Mouse (Mus musculus): ENCODE results near the gene Napepld. TPM values are rescaled to one million over a fixed set of nuclear protein-coding genes. Genes with fewer than 3 reads are reported as not detected.

The Napepld gene
- 1 to 10 TPM; 4.5 to 5.4 TPM for total RNA-seq (2021)

- intact Hi-C loops (cut with DNase I), result loop anchor here (5.0 to 10.0 kb wide), 2 partner anchors 54 to 817 kb away; partner anchors contain the start of genes Armc10, Fbxl13, Phtf2 and Tmem60
- peak; percentile 97 for DNase-seq (ENCODE audit: low spot score)
These were observed at the start of gene Napepld for GRCm38 (mm10) chr5:21701351-21702008. TSS of gene Napepld (minus strand) at chr5:21701396.

- intact Hi-C loops (cut with DNase I), result no loop called here
- DNase-seq (ENCODE audit: low spot score), result no peak
These were observed 44.8 kb upstream of the Napepld start for GRCm38 (mm10) chr5:21745966-21746365.

GRCm38 (mm10) chr5:21744651-21745050 is 43.5 kb upstream of the Napepld start:
- DNase-seq (ENCODE audit: low spot score), result no peak
- intact Hi-C loops (cut with DNase I), result no loop called here

- intact Hi-C loops (cut with DNase I), result no loop called here
- DNase-seq (ENCODE audit: low spot score), result no peak
These were observed 42.4 kb upstream of the Napepld start for GRCm38 (mm10) chr5:21743606-21744005.

- intact Hi-C loops (cut with DNase I), result loop anchor here (10.0 kb wide), 1 partner anchor 315 kb away; the partner anchor contains the start of genes Ccdc146 and Fam185a
These were observed 38.7 kb upstream of the Napepld start for GRCm38 (mm10) chr5:21739881-21740280.

GRCm38 (mm10) chr5:21739120-21739519 is 37.9 kb upstream of the Napepld start:
- intact Hi-C loops (cut with DNase I), result loop anchor here (10.0 kb wide), 1 partner anchor 314 kb away; the partner anchor contains the start of genes Ccdc146 and Fam185a

More at GRCm38 (mm10) chr5:21739881-21740280, 38.7 kb upstream of the Napepld start:
- DNase-seq (ENCODE audit: low spot score), result no peak

GRCm38 (mm10) chr5:21737620-21738019 is 36.4 kb upstream of the Napepld start:
- no peak for DNase-seq (ENCODE audit: low spot score)
- intact Hi-C loops (cut with DNase I), result loop anchor here (2.0 to 10.0 kb wide), 3 partner anchors 47 to 313 kb away; partner anchors contain the start of genes Ccdc146, Dnajc2, Fam185a and Psmc2

More at GRCm38 (mm10) chr5:21739120-21739519, 37.9 kb upstream of the Napepld start:
- DNase-seq (ENCODE audit: low spot score), result no peak

GRCm38 (mm10) chr5:21736956-21737585 is 35.9 kb upstream of the Napepld start, which contains the start of gene Pmpcb:
TSS of gene Pmpcb (plus strand) at chr5:21737141.
- intact Hi-C loops (cut with DNase I), result loop anchor here (2.0 to 10.0 kb wide), 3 partner anchors 48 to 312 kb away; partner anchors contain the start of genes Ccdc146, Dnajc2, Fam185a and Psmc2
- DNase-seq (ENCODE audit: low spot score), result peak; percentile 73

GRCm38 (mm10) chr5:21736046-21736445 is 34.9 kb upstream of the Napepld start:
- intact Hi-C loops (cut with DNase I), result loop anchor here (2.0 to 10.0 kb wide), 3 partner anchors 49 to 311 kb away; partner anchors contain the start of genes Ccdc146, Dnajc2, Fam185a and Psmc2
- DNase-seq (ENCODE audit: low spot score), result no peak

- intact Hi-C loops (cut with DNase I), result loop anchor here (10.0 kb wide), 1 partner anchor 311 kb away; the partner anchor contains the start of genes Ccdc146 and Fam185a
- no peak for DNase-seq (ENCODE audit: low spot score)
These were observed 34.4 kb upstream of the Napepld start for GRCm38 (mm10) chr5:21735584-21735983.

GRCm38 (mm10) chr5:21735100-21735499 is 33.9 kb upstream of the Napepld start:
- DNase-seq (ENCODE audit: low spot score), result no peak
- intact Hi-C loops (cut with DNase I), result loop anchor here (10.0 kb wide), 1 partner anchor 310 kb away; the partner anchor contains the start of genes Ccdc146 and Fam185a

- intact Hi-C loops (cut with DNase I), result loop anchor here (10.0 kb wide), 1 partner anchor 308 kb away; the partner anchor contains the start of genes Ccdc146 and Fam185a
- no peak for DNase-seq (ENCODE audit: low spot score)
These were observed 31.7 kb upstream of the Napepld start for GRCm38 (mm10) chr5:21732930-21733329.

- DNase-seq (ENCODE audit: low spot score), result no peak
- intact Hi-C loops (cut with DNase I), result loop anchor here (10.0 kb wide), 1 partner anchor 308 kb away; the partner anchor contains the start of genes Ccdc146 and Fam185a
These were observed 31.1 kb upstream of the Napepld start for GRCm38 (mm10) chr5:21732177-21732911.

GRCm38 (mm10) chr5:21729107-21729506 is 27.9 kb upstream of the Napepld start:
- intact Hi-C loops (cut with DNase I), result no loop called here
- DNase-seq (ENCODE audit: low spot score), result no peak

GRCm38 (mm10) chr5:21724872-21725271 is 23.7 kb upstream of the Napepld start:
- no peak for DNase-seq (ENCODE audit: low spot score)
- intact Hi-C loops (cut with DNase I), result no loop called here

GRCm38 (mm10) chr5:21724427-21724826 is 23.2 kb upstream of the Napepld start:
- no peak for DNase-seq (ENCODE audit: low spot score)
- intact Hi-C loops (cut with DNase I), result no loop called here

- intact Hi-C loops (cut with DNase I), result no loop called here
- DNase-seq (ENCODE audit: low spot score), result no peak
These were observed 18.0 kb upstream of the Napepld start for GRCm38 (mm10) chr5:21719209-21719608.

- intact Hi-C loops (cut with DNase I), result no loop called here
- no peak for DNase-seq (ENCODE audit: low spot score)
These were observed 17.4 kb upstream of the Napepld start for GRCm38 (mm10) chr5:21718546-21718945.

- intact Hi-C loops (cut with DNase I), result no loop called here
- DNase-seq (ENCODE audit: low spot score), result no peak
These were observed 16.0 kb upstream of the Napepld start for GRCm38 (mm10) chr5:21717165-21717715.

Data from heart, postnatal 25 days (tissue).